Mouse (Mus musculus) thymus, adult 2 months (tissue): ENCODE measurements at regions not wholly inside any gene's neighbourhood (a gene's known extent, or its start where the extent isn't known, plus 50 kb on each side); places are given as distances from the start of the nearest gene placed in this dataset.

Experiments used
- CTCF ChIP-seq: fragments of 200-500 bp; IDR thresholded peaks from 2 replicates; pipeline ENCODE4 v1.5.1; 2012; ENCODE audit warnings: mild to moderate bottlenecking, control low read depth, low read length, moderate library complexity, borderline replicate concordance; ENCODE audit not compliant: control insufficient read depth, poor library complexity, insufficient read depth; ENCODE audit errors: extremely low read depth
- POLR2A ChIP-seq: fragments of 200-500 bp; IDR thresholded peaks from 2 replicates; pipeline ENCODE4 v1.6.1; 2012; ENCODE audit warnings: mild to moderate bottlenecking, low read length, control low read depth, moderate library complexity; ENCODE audit not compliant: control insufficient read depth, poor library complexity, insufficient read depth; ENCODE audit errors: extremely low read depth

- TF ChIP-seq POLR2A (no peak), CTCF (no peak)
Measured at GRCm38 (mm10) chrX:106986794-106987193, 66.4 kb downstream of the Lpar4 start.
